Mouse (Mus musculus) right cerebral cortex, postnatal 36 days (tissue): Measurements from ENCODE around the gene Ankrd13b.

Experiments
- DNase-seq, 2 experiments: peaks; one replicate each; pipeline ENCODE4 v3.0.0; 2022; ENCODE audit warnings: low spot score in 2 of 2, mixed read lengths in 1 of 2

The Ankrd13b gene

DNA sequence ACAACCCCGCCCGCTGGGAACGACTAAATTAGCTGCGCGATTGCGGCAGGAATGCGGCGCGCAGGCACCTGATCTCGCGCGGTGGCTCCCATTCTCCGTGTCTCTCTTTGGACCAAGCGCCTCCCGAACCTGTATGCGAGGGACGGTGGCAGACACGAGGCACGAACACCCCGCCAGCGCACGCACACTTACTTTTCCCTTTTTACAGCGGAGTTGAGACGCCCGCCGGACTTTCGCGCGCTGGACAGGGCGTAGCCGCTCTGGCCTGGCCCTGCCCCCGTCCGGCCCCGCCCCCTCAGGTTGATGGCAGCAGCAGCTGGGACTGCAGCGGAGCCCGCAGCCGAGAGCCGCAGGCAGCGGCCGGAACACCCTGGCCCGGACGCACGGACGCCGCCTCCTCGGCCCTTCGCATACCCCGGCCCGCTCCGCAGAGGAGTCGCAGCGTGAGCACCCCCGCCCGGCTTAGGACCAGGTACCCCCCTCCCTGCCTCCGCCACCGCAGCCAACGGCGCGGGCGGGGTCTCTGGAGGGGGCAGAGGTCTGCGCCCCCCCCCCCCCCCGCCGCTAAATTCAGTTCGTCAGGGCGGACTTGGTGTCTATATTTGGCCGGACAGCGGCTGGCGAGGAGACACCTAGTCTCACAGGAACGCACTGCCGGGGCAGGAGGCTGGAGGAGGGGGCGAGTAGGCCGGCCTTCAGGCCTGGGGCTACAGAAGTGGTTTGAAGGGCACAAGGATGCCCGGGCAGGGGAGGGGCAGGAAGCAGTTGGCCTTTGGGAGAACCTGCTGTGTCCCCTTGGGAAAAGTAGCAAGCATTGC lies 27.0 kb downstream of the Ankrd13b start, which contains the start of gene Coro6:
Gene Coro6, plus strand, starts transcription at position 129 of the 818 bp plus-strand sequence.
- DNase-seq, result no peak

GRCm38 (mm10) chr11:77461856-77462255 lies 27.6 kb downstream of the Ankrd13b start:
- DNase-seq, result no peak

- no peak for DNase-seq
These were observed 32.6 kb downstream of the Ankrd13b start for GRCm38 (mm10) chr11:77456866-77457265.

DNA sequence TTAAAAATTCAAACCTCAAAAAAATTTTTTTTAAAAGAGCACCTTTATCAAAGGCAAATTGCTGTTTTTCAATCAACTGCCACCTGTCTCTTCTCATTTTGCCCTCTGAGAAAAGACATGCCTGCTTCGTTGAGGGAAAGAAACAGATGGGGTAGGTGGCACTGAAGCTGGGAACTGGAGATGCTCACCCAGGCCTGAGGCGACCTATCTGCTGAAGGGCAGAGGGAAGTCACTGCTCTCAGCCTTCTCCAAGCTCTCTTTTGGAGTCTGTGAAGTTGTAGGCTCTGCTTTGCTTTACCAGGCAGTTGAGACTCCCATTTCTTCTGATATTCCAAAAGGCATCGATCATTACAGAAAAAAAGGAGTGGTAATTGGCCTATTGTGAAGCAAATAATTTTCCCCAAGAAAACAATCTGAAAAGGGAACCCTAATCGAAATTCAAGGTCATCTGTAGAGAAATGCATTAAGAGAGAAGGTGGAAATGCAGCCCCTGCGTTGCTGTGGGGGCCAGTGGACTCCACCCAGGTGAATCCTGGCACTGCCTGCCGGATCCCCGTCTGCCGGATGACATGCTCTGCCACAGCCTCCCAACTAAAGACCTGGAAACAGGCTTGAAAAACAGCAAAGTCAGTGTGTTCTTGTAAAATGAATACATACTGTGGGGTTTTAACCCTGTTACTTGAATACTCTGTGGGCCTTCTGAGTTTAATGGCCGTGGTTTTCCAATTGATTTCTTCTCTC lies 33.5 kb downstream of the Ankrd13b start:
- DNase-seq, result no peak

- no peak for DNase-seq
These were observed 36.1 kb downstream of the Ankrd13b start for GRCm38 (mm10) chr11:77453388-77453787.

- no peak for DNase-seq
These were observed 37.8 kb downstream of the Ankrd13b start for GRCm38 (mm10) chr11:77451670-77452069.

- no peak for DNase-seq
These were observed 40.3 kb downstream of the Ankrd13b start for GRCm38 (mm10) chr11:77449224-77449623.

GRCm38 (mm10) chr11:77446628-77447041 lies 42.8 kb downstream of the Ankrd13b start:
- no peak for DNase-seq

- DNase-seq, result no peak
These were observed 44.5 kb downstream of the Ankrd13b start for GRCm38 (mm10) chr11:77444939-77445338.

DNA sequence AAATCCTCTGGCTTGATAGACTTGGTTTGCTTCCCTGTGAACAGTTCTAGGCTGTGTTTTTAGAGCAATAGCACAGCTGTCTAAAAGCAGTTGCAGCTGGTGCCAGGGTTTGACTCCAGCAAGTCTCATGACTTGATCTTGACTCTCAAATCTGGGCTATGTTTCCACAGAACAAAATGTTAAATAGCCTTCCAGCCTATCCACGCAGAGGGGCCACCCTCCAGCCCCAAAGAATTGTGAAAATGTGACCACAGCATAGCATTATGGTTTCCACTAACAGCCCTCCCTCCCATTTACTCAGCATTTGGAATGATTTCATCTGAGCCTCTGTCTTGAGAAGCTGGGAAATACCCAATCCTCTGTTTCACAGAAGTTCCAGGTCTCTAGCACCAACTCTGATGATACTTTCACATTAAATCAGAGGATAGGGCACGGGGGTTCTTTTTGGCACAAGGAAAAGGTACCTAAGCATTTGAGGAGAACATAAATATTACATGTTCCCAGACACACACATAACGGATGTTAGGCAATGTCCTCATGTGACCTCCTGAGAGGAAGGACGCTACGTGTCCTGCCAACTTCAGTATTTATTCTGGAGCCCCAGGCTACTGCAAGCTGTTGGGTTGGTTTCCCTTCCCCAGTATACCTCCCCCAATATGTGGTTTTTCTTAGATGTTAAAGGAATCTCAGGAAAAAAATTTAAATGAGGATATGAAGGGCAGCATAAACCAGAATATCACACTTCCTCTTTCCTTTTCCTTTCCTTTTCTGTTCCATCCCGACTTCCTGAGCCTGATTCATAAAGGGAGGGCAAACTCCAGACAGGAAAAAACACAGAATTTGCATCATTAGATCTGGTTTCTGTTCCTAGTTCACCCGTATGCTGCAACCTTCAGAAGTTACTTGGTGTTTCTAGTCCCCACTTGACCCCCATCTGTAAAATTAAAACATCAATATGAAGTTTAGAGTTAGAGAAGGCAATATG lies 47.0 kb downstream of the Ankrd13b start:
- no peak for DNase-seq

DNA sequence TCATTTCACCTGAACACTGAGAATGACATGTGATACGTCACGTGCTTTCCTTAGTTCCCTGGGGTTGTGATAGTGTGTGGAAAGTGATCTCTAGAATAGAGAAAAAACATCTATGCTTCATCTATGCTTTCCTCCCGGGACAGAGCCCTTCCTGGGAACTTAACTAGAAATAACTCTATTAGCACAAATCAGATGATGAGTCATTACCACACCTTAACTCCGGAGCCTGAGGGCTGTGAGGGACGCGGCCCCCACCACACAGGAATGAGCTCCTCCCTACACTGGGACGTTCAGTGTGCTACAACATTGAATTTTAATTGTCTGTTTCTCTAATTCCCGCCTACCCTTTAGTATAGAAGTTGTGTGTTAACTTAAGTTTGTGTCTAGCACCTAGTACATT lies 48.5 kb downstream of the Ankrd13b start:
- DNase-seq, result no peak

DNA sequence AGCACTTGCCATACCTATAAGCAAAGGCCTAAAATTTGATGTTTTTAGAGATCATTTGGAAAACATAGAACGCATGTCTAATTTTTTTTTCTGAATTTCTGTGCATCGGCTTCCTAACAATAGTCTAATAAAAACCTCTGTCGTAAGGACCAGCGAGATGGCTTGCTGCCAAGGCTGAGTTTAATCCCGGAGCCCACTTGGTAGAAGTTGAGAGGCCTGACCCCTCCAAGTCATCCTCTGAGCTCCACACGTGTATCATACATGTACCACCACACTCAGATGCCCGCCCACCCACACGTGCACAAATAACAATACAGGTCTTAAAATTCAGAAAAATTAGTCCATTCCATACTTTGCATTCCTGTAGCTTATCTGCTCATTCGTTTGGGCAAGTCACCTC lies 49.4 kb downstream of the Ankrd13b start:
- no peak for DNase-seq

GRCm38 (mm10) chr11:77437026-77437425 lies 52.5 kb downstream of the Ankrd13b start:
- no peak for DNase-seq

GRCm38 (mm10) chr11:77428446-77428845 lies 61.0 kb downstream of the Ankrd13b start:
- no peak for DNase-seq

DNA sequence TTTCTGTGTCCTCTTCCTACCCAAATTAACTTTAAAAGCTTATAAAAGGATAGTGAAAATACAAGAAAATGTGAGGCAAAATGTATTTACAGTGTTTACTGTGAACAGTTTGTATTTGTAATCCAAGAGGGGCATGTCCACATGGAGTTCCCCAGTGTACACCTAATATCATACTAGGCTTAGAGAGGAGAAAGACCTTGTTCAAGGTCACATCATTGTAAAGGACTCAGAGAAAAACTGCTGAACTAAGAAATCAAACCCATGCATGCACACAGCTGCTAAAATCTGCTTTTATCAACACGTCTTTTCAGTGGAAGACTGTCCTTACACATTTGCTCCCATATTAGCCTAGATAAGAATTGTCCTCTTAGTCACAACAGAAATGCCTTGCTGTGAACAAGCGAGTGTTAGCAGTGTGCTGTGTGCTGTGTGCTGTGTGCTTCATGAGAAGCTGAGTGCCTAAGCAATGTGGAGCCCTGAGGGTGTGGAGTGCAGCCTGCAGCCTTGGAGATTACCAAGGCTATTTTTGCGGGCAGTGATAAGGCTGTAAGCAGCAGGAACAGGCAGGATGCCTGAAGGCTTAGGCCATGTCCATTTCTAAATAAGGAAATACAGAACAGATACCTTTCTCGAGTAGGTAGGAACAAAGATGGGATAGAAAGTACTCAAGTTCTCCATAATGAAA lies 66.2 kb downstream of the Ankrd13b start:
- no peak for DNase-seq
